Mouse (Mus musculus): Measurements from ENCODE around the gene Alkbh7.

Alkbh7 gene

DNA sequence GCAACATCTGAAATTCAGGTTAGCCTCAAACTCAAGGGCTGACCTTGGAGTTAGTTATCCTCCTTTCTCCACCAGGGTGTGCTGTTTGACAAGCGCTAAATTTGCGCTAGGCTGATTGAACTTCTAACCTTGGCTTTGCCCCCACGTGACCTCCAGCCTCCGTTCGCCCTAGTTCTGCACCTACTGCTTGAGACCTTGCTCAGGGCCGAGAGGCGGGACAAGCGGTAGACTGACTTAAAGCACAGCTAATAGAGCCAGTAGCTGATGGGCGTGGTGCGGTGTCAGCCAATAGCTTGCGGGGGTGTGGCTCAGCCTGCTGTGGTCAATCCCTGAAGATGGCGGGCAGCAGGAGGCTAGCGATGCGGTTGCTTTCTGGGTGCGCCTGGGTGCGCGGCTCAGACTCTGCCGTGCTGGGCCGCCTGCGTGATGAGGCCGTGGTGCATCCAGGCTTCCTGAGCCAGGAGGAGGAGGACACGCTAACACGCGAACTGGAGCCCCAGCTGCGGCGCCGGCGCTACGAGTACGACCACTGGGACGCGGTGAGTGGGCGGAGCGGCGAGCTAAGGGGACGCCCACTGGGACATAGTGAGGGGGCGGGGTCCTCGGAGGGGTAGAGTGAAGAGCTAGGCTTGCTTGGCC is at the start of gene Alkbh7:
Gene Alkbh7 (plus strand): TSS at position 311 of the 639 bp plus-strand sequence.
- peak; percentile 97 for DNase-seq

DNA sequence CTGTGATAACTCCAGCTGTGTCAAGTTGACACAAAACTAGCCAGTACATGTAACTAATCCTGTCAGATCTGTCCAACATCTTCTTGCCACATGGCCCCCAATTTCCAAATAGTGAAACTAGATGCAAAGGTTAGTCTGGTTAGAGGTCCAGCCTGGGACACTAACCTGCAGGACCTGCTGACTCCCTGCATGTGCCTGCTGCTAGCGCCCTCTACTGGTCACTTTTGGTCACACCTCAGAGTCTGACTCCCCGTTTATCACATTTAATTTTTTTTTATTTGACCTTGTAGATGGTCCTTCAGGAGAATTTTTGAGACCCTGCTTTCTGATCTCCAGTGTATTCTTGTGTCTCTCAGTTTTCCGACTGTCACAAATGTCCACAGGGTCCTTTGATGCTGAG is 46.2 kb upstream of the Alkbh7 start:
- DNase-seq: peak; percentile 31

DNA sequence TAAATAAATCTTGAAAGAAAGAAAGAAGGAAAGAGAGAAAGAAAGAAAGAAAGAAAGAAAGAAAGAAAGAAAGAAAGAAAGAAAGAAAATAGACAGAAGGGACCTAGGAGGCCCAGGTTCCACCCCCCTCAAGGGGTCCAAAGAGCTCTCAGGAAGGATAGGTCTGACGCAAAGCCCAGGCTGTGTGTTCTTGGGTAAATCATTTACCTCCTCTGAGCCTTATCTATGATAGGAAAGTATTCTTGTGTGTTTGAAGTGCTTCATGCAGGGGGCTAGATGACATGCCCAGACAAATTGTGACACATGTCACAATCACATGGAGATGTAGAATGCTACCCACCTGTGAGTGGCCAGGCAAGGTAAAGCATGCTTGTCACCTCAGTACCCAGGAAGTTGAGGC is 44.5 kb upstream of the Alkbh7 start:
- DNase-seq: no peak

DNA sequence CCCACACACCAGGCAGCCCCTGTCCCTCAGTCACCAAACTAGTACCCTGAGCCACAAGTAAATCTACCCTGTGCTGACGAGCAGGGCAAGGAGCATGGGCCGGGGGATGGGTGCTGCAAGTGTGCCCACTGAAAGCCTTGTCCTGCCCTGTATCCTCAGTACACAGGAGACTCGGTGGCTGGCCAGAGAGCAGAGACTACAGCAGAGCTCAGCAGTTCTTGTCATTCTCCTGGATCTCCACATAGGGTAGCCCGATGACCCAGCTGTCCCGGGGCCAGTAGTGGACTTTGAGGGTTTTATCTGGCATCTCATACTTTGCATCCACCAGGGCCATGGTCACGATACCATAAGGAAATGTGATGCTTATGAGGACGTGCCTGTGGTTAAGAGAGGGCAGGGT is 42.3 kb upstream of the Alkbh7 start:
- no peak for DNase-seq

DNA sequence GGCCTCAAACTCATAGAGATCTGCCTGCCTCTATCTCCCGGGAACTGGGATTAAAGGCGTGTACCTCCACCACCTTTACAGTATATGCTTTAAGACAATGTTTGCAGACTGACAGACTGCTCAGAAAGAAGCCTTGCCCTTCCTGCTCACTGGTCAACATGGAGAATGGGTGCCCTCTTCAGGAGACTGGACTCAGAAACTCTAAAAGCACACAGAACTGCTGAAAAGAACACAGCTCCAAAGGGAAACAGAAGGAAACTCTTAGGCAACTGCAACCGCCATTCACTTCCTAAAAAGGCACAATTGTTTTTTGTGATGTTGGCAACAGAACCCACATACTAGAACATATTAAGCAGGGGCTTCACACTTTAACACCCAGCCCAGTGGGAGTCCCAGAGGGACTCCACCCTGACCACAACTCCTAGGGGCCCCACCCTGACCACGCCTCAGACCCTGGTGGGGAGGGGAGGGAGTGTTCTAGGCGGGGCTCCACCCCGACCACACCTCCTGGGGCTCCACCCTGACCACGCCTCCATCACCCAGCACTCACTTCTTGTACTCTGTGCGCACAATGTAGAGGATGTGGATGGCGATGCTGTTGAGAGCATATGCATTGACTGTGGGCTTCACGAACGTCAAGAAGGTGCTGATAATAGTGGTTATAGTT is 39.2 kb upstream of the Alkbh7 start:
- DNase-seq: no peak

DNA sequence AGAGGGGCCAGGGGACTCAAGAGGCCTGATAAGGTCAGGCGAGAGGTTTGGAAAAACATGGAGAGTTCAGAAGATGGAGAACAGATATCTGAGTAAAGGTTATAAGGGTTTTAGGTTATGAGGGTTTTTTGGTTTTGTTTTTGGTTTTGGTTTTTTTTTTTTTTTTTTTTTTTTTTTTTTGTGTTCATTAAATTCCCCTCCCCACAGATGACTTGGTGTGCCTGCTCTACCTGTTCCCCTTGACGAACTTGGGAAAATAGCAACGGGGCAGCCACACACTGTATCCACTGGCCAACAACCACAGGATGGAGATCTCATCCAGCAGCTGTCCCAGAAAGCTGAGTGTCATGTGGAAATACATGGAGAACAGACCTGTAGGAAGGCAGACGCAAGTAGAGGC is 38.5 kb upstream of the Alkbh7 start:
- DNase-seq: no peak

DNA sequence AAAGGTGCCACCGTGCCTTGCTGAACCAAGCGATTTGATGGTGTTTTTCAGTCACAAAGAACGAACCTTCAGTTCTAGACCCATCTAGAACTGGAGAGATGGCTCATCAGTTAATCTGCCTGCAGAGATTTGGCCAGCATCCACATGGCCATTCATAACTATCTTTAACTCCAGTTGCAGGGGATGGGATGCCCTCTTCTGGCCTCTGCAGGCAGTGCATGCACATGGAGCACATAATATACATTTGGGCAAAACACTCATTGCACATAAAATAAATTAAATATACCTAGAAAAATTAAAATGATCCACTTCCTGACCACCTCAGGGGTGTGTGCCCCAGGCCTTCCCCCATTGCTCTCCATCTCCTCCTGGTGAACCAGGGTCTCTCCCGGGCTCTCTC is 35.3 kb upstream of the Alkbh7 start:
- no peak for DNase-seq

DNA sequence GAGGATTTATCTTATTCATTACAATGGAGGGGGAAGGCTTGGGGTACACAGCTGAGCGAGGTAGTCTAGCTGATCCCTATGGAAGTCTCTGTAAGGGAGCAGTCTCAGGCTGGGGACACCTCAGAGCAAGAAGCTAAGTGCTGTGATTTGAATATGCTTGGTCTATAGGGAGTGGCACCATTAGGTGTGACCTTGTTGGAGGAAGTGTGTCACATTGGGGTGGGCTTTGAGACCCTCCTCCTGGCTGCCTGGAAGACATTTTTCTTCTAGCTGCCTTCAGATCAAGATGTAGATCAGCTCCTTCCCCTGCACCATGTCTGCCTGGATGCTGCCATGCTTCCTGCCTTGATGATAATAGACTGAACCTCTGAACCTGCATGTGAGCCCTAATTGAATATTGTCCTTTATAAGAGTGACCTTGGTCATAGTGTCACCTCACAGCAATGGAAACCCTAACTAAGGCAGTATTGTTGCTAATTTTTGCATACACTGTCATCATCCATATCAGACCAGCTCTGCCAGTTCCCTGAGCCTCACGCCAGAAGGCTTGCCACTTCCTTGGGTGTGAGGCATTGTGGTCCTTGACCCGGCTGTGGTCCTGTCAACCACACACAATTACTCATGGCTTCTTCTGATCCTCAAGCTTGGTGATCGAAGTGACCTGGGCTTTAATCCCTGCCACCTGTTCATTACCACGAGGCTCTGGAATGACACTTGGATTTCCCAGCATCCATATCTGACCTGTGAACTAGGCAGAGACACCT is 34.3 kb upstream of the Alkbh7 start:
- DNase-seq: no peak

DNA sequence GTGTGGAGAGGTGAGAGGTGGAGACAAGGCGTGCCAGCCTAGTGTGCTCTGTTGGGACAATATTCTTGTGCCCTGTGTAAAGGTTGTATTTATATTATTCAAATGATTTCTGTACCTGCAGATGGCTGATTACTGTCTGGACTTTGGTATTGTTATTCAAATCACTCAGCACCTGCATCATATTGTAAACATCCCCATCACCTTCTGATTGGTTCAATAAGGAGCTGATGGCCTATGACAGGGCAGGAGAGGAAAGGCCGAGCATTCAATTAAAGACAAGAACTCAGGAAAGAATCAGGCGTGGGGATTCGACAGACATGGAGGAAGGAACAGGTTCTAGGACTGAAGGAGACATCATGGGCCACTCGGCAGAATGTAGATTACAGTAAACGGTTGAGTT is 33.5 kb upstream of the Alkbh7 start:
- no peak for DNase-seq

DNA sequence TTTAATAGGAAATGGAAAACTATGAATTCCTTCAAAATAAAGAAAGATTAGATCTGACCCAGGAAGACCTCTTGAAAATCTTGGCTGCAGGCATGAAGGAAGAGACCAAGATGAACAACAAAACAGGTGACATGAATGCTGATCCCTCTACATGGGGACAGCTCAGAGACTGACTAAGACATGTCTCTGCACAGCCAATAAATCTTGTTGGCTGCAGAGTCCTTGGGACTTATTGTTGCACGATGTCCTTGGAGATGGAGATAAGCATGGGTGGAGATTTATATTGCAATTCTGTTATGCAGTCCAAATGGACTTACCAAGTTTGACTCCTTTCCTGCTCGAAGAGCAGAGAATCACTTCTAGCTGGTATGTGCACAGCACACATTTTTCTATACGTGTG is 27.8 kb upstream of the Alkbh7 start:
- DNase-seq: no peak

DNA sequence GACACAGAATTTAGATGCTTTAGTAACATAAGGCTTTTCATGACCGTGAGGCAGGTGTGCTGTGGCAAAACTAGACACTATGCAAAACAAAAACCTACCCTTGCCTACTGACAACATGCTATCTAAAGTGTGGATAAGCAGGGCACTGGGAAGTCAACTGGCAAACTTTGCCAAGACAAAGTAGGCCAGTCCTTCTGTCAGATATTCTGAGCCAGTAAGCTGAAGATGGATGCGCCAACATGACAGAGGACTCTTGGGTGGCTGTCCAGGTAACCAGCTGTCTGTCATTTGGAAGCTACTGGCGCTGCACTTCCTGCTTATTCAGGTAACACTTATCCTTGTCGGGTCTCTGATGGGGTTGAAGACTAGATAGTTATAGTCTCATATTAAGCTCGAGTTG is 27.1 kb upstream of the Alkbh7 start:
- DNase-seq: no peak

DNA sequence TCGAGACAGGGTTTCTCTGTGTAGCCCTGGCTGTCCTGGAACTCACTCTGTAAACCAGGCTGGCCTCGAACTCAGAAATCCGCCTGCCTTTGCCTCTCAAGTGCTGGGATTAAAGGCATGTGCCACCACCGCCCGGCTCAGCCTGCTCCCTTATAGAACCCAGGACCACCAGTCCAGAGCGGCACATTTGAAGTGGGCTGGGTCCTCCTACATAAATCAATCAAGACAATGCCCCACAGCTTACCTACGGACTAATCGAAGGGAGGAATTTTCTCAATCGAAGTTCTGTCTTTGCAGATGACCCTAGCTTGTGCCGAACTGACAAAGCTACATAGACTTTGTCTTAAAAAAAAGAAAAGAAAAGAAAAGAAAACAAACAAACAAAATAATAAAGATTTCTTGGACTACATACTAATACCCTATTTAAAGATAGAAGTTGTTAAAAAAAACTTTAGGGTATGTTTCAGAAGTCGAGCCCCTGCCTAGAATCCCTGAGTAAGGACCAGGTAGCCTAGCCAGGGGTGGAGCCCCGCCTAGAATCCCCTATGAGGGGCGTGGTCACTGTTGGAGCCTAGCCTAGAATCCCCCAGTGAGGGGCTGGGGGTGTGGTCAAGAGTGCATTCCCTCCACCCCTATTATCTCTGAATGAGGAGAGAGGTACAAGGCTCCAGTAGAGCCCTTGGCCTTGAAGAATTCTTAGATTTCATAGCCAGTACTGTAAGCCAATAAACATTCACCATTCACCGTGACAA is 23.0 kb upstream of the Alkbh7 start:
- DNase-seq: no peak

DNA sequence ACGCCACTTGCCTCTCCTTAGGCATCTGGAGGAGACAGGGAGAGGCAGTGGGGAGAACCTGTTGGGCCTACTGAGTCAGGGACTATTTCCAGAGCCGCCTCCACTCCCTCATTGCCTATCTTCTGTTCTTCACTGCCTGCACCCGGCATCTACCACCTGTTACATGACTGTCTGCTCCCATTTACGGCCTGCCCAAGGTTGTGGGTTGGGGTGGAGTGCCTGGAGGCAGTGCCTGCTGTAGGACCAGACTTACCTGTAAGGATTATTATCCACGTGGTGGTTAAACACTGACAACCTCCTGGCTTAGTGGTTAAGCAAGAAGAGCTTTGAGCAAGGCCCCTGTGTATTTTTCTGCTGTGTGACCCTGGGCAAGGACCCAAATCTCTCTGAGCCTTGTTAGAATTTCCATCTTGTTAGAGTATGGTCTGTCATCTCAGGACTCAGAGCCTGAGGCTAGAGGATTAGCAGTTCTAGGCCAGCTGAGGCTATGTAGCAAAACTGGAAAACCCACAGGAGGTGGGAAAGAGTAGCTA is 22.4 kb upstream of the Alkbh7 start:
- DNase-seq: no peak

DNA sequence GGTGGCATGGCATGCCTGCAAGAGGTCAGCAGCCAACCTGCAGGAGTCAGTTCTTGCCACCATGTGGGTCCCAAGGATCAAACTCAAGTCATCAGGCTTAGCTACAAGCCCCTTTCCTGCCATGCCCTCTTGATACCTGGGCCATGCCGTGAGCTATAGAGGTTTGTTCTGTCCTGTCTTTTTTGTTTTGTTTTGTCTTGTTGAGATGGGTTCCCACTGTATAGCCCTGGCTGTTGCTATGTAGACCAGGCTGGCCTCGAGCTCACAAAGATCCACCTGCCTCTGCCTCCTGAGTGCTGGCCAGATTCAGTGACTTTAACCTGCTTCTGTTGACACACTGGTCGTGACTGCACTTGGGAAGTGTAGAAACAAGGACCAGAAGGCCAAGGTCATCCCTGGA is 21.7 kb upstream of the Alkbh7 start:
- DNase-seq: no peak

DNA sequence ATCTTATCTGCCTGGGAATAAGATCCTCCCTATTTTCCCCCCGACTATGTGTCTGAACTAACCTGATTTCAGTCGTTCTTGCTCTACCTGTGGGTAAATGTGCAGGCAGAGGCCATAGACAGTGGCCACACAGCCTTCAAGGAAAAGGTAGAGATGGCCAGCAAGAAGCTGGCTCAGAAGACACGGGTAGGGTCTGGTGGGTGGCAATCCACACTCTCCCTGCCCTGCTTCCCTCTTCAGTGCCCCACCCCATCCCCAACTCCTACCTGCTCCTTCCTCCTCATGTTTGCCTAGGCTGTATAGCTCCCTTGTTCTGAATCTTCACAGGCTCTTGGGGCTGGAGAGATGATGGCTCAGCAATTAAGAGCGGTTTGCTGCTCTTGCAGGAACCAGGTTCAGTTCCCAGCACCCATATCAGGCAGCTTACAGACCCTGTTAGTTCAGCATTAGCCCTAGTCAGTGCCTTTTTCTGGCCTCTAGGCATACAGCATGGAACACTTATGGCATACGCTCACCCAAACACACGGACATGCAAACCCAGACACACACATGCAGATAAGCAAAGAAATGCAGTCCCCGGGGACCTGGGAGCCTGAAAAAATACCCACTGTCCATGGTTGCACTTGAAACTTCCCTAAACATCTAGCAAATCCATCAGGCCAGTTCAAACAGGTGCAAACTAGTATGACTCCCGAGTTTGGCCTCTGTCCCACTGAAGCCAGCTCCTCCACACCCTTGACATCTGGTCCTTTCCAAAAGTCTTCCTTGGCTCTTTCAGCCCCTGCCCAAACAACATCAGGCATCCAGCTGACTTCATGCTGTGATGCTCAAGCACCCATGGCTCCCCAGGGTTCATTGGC is 20.4 kb upstream of the Alkbh7 start:
- no peak for DNase-seq

DNA sequence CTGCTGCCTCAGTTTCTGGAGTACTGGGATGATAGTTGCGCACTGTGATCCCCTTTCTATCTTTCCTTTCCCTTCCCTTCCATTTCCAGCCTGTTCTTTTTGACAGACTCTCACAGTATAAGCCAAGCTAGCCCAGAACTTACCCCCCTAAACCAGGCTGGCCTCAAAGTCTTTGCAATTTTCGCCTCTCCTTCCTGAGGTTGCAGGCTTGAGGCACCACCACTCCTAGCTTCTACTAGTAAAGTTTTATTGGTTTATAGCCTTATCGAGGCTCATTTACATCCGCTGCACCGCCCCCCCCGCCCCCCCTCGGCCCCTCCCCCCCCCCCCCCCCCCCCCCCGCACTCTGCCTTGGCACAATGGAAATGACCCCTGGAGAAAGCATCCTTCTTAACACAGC is 17.6 kb upstream of the Alkbh7 start:
- DNase-seq: no peak

DNA sequence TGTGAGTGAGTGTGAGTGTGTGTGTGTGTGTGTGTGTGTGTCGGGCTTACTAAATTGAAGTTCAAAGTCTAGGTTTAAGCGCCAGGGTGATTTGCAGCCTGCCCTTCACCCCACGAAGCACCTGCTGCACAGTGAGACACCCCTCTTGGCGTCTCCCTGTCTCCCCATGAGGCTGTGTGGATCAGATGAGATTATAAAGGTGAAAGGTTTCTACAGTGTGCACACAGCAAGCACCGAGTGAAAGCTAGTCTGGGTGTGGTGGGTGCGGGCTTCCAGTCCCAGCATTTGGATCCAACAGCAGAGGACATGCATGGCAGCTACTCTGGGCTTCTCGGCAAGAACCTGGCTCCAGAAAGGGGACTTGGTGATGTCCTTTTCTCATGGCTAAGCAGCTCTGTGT is 16.1 kb upstream of the Alkbh7 start:
- DNase-seq: no peak

DNA sequence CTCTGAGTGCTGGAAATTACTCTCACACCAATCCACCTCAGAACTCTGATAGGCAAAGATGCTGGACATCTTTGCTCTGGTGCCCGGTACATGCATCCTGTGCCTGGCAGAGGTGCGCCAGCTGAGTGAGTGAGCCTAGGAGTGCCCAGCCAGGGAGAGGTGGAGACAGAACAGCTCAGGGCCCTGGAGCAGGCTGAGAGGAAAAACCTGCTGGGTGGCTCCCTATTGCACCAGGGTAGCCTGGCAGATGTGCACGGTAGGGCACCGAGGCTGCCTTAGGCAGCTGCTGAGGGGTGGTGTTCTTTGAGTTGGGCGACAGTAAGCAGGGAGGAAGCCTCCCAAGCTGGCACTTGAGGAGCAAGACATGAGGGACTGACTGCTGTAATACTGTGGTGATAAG is 15.1 kb upstream of the Alkbh7 start, which contains the start of gene Acer1:
Gene Acer1 (minus strand): TSS at position 114 of the 400 bp plus-strand sequence.
- no peak for DNase-seq

DNA sequence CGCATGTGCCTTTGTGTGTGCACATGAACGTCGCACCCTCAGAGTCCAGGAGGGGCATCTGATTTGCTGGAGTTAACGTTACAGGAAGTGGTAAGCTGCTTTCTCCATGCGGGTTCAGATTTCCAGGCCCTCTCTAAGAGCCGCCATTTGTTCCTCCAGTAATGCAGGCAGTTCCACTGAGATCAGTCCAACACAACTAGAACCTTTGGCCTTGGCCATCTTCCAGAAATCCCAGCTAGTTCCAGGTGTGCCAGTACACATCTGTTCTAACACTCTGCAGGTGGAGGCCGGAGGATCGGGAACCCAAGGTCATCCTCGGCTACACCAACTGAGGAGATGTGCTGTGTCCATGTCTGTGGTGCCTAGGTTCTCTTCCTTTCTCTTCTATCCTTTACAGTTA is 12.3 kb upstream of the Alkbh7 start:
- DNase-seq: peak; percentile 17

DNA sequence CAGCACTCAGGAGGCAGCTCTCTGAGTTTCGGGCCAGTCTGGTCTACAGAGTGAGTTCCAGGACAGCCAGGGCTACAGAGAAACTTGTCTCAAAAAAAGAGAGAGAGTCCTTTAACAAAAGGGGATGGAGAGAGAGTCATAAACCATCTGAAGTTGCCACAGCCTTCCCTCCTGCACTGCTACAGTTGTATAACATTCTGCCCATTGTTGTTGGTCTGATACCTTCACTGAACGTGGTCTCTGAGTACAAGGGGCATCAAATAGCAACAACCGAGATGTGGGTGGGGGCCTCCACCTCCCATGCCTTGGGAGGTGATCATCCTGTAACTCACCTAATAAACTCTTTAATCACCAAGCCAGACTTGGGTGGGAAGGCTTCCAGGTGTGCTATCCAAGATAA is 11.5 kb upstream of the Alkbh7 start:
- no peak for DNase-seq

DNA sequence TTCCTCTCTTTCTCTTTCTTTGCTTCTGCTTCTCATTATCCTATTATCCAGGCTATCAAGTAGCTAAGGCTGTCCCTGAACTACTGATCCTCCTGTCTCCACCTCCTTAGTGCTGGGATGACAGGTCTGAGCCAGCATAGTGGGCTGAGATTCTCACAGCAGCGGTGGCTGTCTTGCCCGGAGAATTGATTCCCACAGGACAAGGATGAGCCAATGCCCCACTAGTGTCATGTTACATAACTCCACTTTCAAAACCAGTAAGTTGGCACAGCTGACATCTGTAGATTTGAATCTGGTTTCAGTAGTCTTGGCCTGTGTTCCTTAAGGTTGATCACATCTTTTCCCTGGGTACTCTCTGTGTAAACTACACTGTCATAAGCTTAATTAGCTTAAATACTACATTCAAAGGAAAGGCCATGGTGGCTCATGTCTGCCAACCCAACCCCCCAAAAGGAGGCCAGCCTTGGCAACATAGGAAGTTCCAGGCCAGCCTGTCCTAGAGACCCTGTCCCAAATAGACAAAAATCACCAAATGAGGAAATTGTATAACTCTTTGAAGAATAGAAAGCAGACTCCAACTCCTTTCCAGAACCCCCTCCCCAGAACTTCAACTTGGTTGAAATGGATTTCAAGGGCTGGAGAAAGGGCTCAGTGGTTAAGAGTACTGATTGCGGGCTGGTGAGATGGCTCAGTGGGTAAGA is 10.9 kb upstream of the Alkbh7 start:
- no peak for DNase-seq

DNA sequence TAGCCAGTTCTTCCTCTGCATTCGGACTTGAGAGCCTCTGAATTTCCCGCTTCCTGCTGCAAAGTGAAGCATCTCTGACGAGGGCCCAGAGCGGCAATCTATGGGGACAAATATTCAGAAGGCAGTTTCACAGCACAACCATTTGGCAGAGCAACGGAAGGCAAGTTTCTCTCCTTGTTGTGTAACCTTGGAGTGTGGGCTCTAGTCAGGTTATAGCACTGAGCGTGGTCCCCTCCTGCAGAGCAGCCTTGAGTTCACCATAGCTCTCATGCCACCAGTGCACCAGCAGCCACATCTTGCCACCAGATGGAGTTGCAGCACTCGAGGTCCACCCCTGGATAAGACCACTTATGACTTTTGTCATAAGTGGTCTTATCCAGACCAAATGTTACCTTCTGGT is 8.7 kb upstream of the Alkbh7 start:
- peak; percentile 40 for DNase-seq

All from cerebellum, adult 11-12 months (tissue).